ENCODE assay signal across 15 mouse cellular contexts in genomic region chr2:68411201-68411600, GRCm38 (mm10).
A peak's percentile ranks its signal among the peaks of the same experiment; 100 is the strongest.
DNase-seq lines count a peak whose midpoint lies in the region; ATAC-seq lines count a peak whose summit lies in the region.
"Had no signal": no experiment of that assay in that cellular context is flagged by ENCODE, and none has a peak within 500 bp of the region (broad histone marks: within the 10 kb centered on the region; RNA-seq: fewer than 3 reads in every experiment).

No protein-coding gene starts in this region.

- H3K27me3 ChIP-seq in forebrain, embryonic 12.5 days, result no peaks in the 10 kb centered on the region
- H3K27me3 ChIP-seq in forebrain, embryonic 11.5 days (ENCODE audit: control insufficient read depth, insufficient read depth, low read length), result no peaks in the 10 kb centered on the region
- H3K27me3 ChIP-seq in heart, embryonic 15.5 days, result no peaks in the 10 kb centered on the region
- H3K27me3 ChIP-seq in forebrain, embryonic 13.5 days, result no peaks in the 10 kb centered on the region
- H3K27me3 ChIP-seq: embryonic facial prominence, embryonic 12.5 days; megakaryocyte, embryonic 14.5 days; neural tube, embryonic 12.5 days had no signal

- no peak overlapping the region for H3K4me3 ChIP-seq in forebrain, embryonic 12.5 days (replicated peaks)
- H3K4me3 ChIP-seq in forebrain, embryonic 11.5 days (ENCODE audit: low read depth, low read length), result no peak overlapping the region
- H3K4me3 ChIP-seq in heart, embryonic 15.5 days, result no peak overlapping the region
- H3K4me3 ChIP-seq in forebrain, embryonic 13.5 days, result no peak overlapping the region
- H3K4me3 ChIP-seq: embryonic facial prominence, embryonic 12.5 days; megakaryocyte, embryonic 14.5 days; neural tube, embryonic 12.5 days had no signal

- 78% methylated on average over 8 of the region's 8 CpGs for WGBS in forebrain, embryonic 12.5 days
- WGBS in forebrain, embryonic 11.5 days, result 79% methylated on average over 8 of the region's 8 CpGs
- WGBS in heart, embryonic 15.5 days, result 61% methylated on average over 8 of the region's 8 CpGs
- 66% methylated on average over 8 of the region's 8 CpGs for WGBS in forebrain, embryonic 13.5 days

- H3K27ac ChIP-seq in forebrain, embryonic 12.5 days, result 0 out of 2 replicates have a peak overlapping the region, but pooled peaks have one; percentile 46
- H3K27ac ChIP-seq in forebrain, embryonic 11.5 days (ENCODE audit: low read depth, low read length), result no peak overlapping the region
- peak overlapping the region; percentile 75 for H3K27ac ChIP-seq in heart, embryonic 15.5 days
- 0 out of 2 replicates have a peak overlapping the region, but pooled peaks have one; percentile 32 for H3K27ac ChIP-seq in forebrain, embryonic 13.5 days
- H3K27ac ChIP-seq: embryonic facial prominence, embryonic 12.5 days; neural tube, embryonic 12.5 days had no signal

- no peak overlapping the region for H3K9ac ChIP-seq in forebrain, embryonic 12.5 days
- H3K9ac ChIP-seq in forebrain, embryonic 11.5 days (ENCODE audit: low read length), result no peak overlapping the region
- H3K9ac ChIP-seq in heart, embryonic 15.5 days, result no peak overlapping the region
- no peak overlapping the region for H3K9ac ChIP-seq in forebrain, embryonic 13.5 days
- H3K9ac ChIP-seq: embryonic facial prominence, embryonic 12.5 days; neural tube, embryonic 12.5 days had no signal

- no peaks in the 10 kb centered on the region for H3K9me3 ChIP-seq in forebrain, embryonic 12.5 days
- H3K9me3 ChIP-seq in forebrain, embryonic 11.5 days (ENCODE audit: control insufficient read depth, low read length), result no peaks in the 10 kb centered on the region
- no peaks in the 10 kb centered on the region for H3K9me3 ChIP-seq in heart, embryonic 15.5 days (replicated peaks)
- no peaks in the 10 kb centered on the region for H3K9me3 ChIP-seq in forebrain, embryonic 13.5 days (replicated peaks)
- H3K9me3 ChIP-seq: embryonic facial prominence, embryonic 12.5 days; neural tube, embryonic 12.5 days had no signal

- peaks cover 45% of the 10 kb centered on the region for H3K4me1 ChIP-seq in forebrain, embryonic 12.5 days
- peaks cover 14% of the 10 kb centered on the region for H3K4me1 ChIP-seq in forebrain, embryonic 11.5 days (replicated peaks; ENCODE audit: control insufficient read depth, insufficient read depth, low read length)
- H3K4me1 ChIP-seq in heart, embryonic 15.5 days (replicated peaks), result peaks cover 77% of the 10 kb centered on the region
- peaks cover 53% of the 10 kb centered on the region for H3K4me1 ChIP-seq in forebrain, embryonic 13.5 days
- H3K4me1 ChIP-seq: megakaryocyte, embryonic 14.5 days had no signal

- H3K4me2 ChIP-seq in forebrain, embryonic 12.5 days, result no peak overlapping the region
- H3K4me2 ChIP-seq in forebrain, embryonic 11.5 days (ENCODE audit: low read depth, low read length, severe bottlenecking), result no peak overlapping the region
- H3K4me2 ChIP-seq in heart, embryonic 15.5 days, result no peak overlapping the region
- H3K4me2 ChIP-seq in forebrain, embryonic 13.5 days, result no peak overlapping the region
- H3K4me2 ChIP-seq: embryonic facial prominence, embryonic 12.5 days; liver, embryonic 11.5 days; neural tube, embryonic 12.5 days had no signal

- no peaks in the 10 kb centered on the region for H3K36me3 ChIP-seq in forebrain, embryonic 12.5 days (replicated peaks)
- H3K36me3 ChIP-seq in forebrain, embryonic 11.5 days (ENCODE audit: control insufficient read depth, insufficient read depth, low read length), result no peaks in the 10 kb centered on the region
- H3K36me3 ChIP-seq in heart, embryonic 15.5 days, result no peaks in the 10 kb centered on the region
- H3K36me3 ChIP-seq in forebrain, embryonic 13.5 days (ENCODE audit: poor library complexity, severe bottlenecking), result no peaks in the 10 kb centered on the region
- H3K36me3 ChIP-seq: embryonic facial prominence, embryonic 12.5 days; neural tube, embryonic 12.5 days had no signal

- ATAC-seq in forebrain, embryonic 12.5 days (ENCODE audit: low FRiP score), result no peak
- ATAC-seq in forebrain, embryonic 11.5 days (replicated peaks; ENCODE audit: low FRiP score), result no peak
- ATAC-seq in heart, embryonic 15.5 days (replicated peaks; ENCODE audit: insufficient number of reproducible peaks, insufficient read depth, low FRiP score, low read depth), result no peak
- peak; percentile 8; the same call in 1 of the 2 replicates for ATAC-seq in forebrain, embryonic 13.5 days

- no peak for DNase-seq in forebrain, embryonic 11.5 days (ENCODE audit: low spot score)
- DNase-seq in heart, adult 8-10 months (ENCODE audit: low spot score), result no peak
- peak; percentile 40 for DNase-seq in Muller cell, postnatal 12 days (ENCODE audit: inconsistent ontology term)
- DNase-seq in embryo, embryonic 9.5 days (ENCODE audit: extremely low spot score), result no peak
- DNase-seq in spleen, postnatal 36 days (ENCODE audit: low spot score in 2 of 2), result no peak
- DNase-seq: adrenal gland, adult 2 months; kidney, adult 11 months; spleen, adult 18-20 months had no signal
